Mouse (Mus musculus) spleen, adult 2 months (tissue): ENCODE data around the gene Nyap2.

Experiments used
- CTCF ChIP-seq: fragments of 200-500 bp; IDR thresholded peaks from 2 replicates; pipeline ENCODE4 v1.5.1; 2011; ENCODE audit warnings: mild to moderate bottlenecking, inconsistent platforms; ENCODE audit not compliant: insufficient read depth, insufficient read length, insufficient replicate concordance; ENCODE audit errors: extremely low read depth
- POLR2A ChIP-seq: fragments of 200-500 bp; IDR thresholded peaks from 2 replicates; pipeline ENCODE4 v1.6.1; 2011; ENCODE audit warnings: low read depth, low read length, inconsistent platforms

GRCm38 (mm10) chr1:81145576-81145975, 68.8 kb downstream of the Nyap2 start:
- TF ChIP-seq CTCF (no peak), POLR2A (no peak)
